Comparison of ENCODE assay signal across 7 mouse cellular contexts in genomic region chr19:20434541-20434940, GRCm38 (mm10). TPM values are rescaled to one million over a fixed set of nuclear protein-coding genes. Genes with fewer than 3 reads are reported as not detected.
DNase-seq lines count a peak whose midpoint lies in the region; ATAC-seq and TF ChIP-seq lines count a peak whose summit lies in the region.

No protein-coding gene starts in this region.

- peak; percentile 55 for DNase-seq in ES-CJ7 (ENCODE audit: low read depth, low spot score)
- DNase-seq in adrenal gland, adult (ENCODE audit: inconsistent age in 2 of 2, low spot score in 1 of 2), result peak; percentile 39 to 82
- peak; percentile 83 for DNase-seq in embryonic facial prominence, embryonic 14.5 days (ENCODE audit: low spot score)
- peak; percentile 55 to 64 for DNase-seq in layer of hippocampus, postnatal 10 days (ENCODE audit: low spot score in 2 of 2)
- peak; percentile 28 to 73 for DNase-seq in lung, postnatal 4 days

- H3K27ac ChIP-seq in embryonic facial prominence, embryonic 14.5 days (replicated peaks; ENCODE audit: low read depth, low read length), result no peak overlapping the region
- no peak overlapping the region for H3K27ac ChIP-seq in small intestine, adult 2 months (ENCODE audit: insufficient read depth, low read depth, low read length)

- no peaks in the 10 kb centered on the region for H3K9me3 ChIP-seq in embryonic facial prominence, embryonic 14.5 days (ENCODE audit: control insufficient read depth, low read length)

- no peak for TF ChIP-seq POLR2A in small intestine, adult 2 months (IDR thresholded peaks at IDR 0.05; ENCODE audit: low read depth, low read length)

- H3K27me3 ChIP-seq in embryonic facial prominence, embryonic 14.5 days (replicated peaks; ENCODE audit: control insufficient read depth, insufficient read depth, low read length), result no peaks in the 10 kb centered on the region
- H3K27me3 ChIP-seq in small intestine, adult 2 months (ENCODE audit: control insufficient read depth, insufficient read depth, low read length), result no peaks in the 10 kb centered on the region

- 0 out of 2 replicates have a peak, but pooled peaks have one; percentile 57 for ATAC-seq in embryonic facial prominence, embryonic 14.5 days (ENCODE audit: low read depth)
- ATAC-seq in hematopoietic stem cell, adult 5-6 weeks (replicated peaks in 1 of 2; ENCODE audit: insufficient read depth in 1 of 2, low FRiP score in 2 of 2, low TSS enrichment in 1 of 2, low read depth in 1 of 2, poor library complexity in 2 of 2, severe bottlenecking in 2 of 2), result peak; percentile 85 to 88

- no peaks in the 10 kb centered on the region for H3K36me3 ChIP-seq in embryonic facial prominence, embryonic 14.5 days (ENCODE audit: control insufficient read depth, insufficient read depth, low read length)
- H3K36me3 ChIP-seq in small intestine, adult 2 months (ENCODE audit: control insufficient read depth, insufficient read depth, low read length), result no peaks in the 10 kb centered on the region

- H3K4me3 ChIP-seq in embryonic facial prominence, embryonic 14.5 days (ENCODE audit: low read depth, low read length), result no peak overlapping the region
- H3K4me3 ChIP-seq in small intestine, adult 2 months (ENCODE audit: low read depth, low read length), result no peak overlapping the region

- H3K9ac ChIP-seq in embryonic facial prominence, embryonic 14.5 days (ENCODE audit: low read depth, low read length), result no peak overlapping the region

- WGBS in embryonic facial prominence, embryonic 14.5 days, result 14% methylated on average over 3 of the region's 3 CpGs
- WGBS in small intestine, adult 2 months, result 8% methylated on average over 3 of the region's 3 CpGs

- TF ChIP-seq CTCF in small intestine, adult 2 months (IDR thresholded peaks at IDR 0.05; ENCODE audit: extremely low read depth, insufficient read length, insufficient replicate concordance, low read depth, low read length), result peak; percentile 70; the same call in 1 of the 2 replicates

- H3K4me1 ChIP-seq in embryonic facial prominence, embryonic 14.5 days (ENCODE audit: control insufficient read depth, insufficient read depth, low read length), result no peaks in the 10 kb centered on the region
- no peaks in the 10 kb centered on the region for H3K4me1 ChIP-seq in small intestine, adult 2 months (ENCODE audit: control insufficient read depth, insufficient read depth, insufficient read length, low read length)

- H3K4me2 ChIP-seq in embryonic facial prominence, embryonic 14.5 days (ENCODE audit: low read depth, low read length), result no peak overlapping the region

RNA-seq across cellular contexts. Expression of gene Anxa1, which starts 43.8 kb away (rescaled TPM):
- polyA plus RNA-seq in embryonic facial prominence, embryonic 14.5 days (2014; fragmentation: Nextera tagmentation; extraction: Ambion mirVana), result 248 and 345 TPM in 2 replicates
- total RNA-seq in hematopoietic stem cell, adult 5-6 weeks (2017), result 525 and 701 TPM in 2 replicates
- 1 to 10 TPM; 1.8 to 2.2 TPM for total RNA-seq in layer of hippocampus, postnatal 10 days (2021)
- polyA plus RNA-seq in small intestine, adult 2 months (2012; rRNA removed), result 0.81 and 1.0 TPM in 2 replicates

RNA-seq across cellular contexts. Expression of gene Aldh1a1, which starts 58.0 kb away (rescaled TPM):
- 7.7 and 11.1 TPM in 2 replicates for polyA plus RNA-seq in embryonic facial prominence, embryonic 14.5 days (2014; fragmentation: Nextera tagmentation; extraction: Ambion mirVana)
- 29.0 and 76.0 TPM in 2 replicates for total RNA-seq in hematopoietic stem cell, adult 5-6 weeks (2017)
- 10 to 100 TPM; 22.3 to 24.4 TPM for total RNA-seq in layer of hippocampus, postnatal 10 days (2021)
- polyA plus RNA-seq in small intestine, adult 2 months (2012; rRNA removed), result 11.4 and 11.8 TPM in 2 replicates

Comparison
In these comparisons a context has a peak if more than half of its experiments do, and no peak if none do; other contexts are left out.
1. RNA of gene Anxa1, which starts 43.8 kb away (total RNA-seq): 525 to 701 TPM in hematopoietic stem cell, adult 5-6 weeks; 1.8 to 2.2 TPM in layer of hippocampus, postnatal 10 days; every median in the first group is over 100 times any median in the second.
2. Peak in every context shown above with its lines, with median percentiles within 50 percentile points of each other: DNase-seq.